18 mouse cellular contexts compared by ENCODE assay signal in the genomic region with DNA sequence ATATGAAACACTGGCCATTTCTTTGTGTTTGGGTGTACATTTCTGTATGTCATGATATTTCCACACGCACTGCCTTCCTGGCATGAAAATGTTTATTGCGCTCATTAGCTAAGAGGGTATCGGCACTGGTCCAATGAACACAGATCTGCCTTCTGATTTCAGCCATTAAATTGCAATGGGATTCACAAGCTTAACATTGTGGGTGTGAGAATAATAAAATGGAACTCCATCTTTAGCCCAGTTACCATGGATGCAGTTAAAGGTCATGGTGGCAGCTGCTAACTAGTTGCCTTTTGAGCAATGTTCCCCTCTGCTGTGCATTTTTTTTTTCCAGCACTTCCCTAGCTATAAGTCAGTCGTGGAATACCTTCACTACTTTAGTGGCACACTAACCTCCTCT.
A peak's percentile ranks its signal among the peaks of the same experiment; 100 is the strongest.
DNase-seq lines count a peak whose midpoint lies in the region; ATAC-seq lines count a peak whose summit lies in the region.
"Had no signal": no experiment of that assay in that cellular context is flagged by ENCODE, and none has a peak within 500 bp of the region (broad histone marks: within the 10 kb centered on the region; RNA-seq: fewer than 3 reads in every experiment).

No protein-coding gene starts in this region.

- no peaks in the 10 kb centered on the region for H3K36me3 ChIP-seq in forebrain, embryonic 13.5 days (ENCODE audit: poor library complexity, severe bottlenecking)
- no peaks in the 10 kb centered on the region for H3K36me3 ChIP-seq in forebrain, embryonic 10.5 days (replicated peaks)
- H3K36me3 ChIP-seq in hindbrain, embryonic 16.5 days (ENCODE audit: control insufficient read depth, insufficient read depth, low read length): no peaks in the 10 kb centered on the region
- H3K36me3 ChIP-seq in neural tube, embryonic 12.5 days: no peaks in the 10 kb centered on the region
- H3K36me3 ChIP-seq: lung, embryonic 15.5 days; stomach, embryonic 15.5 days had no signal

- WGBS in forebrain, embryonic 13.5 days: 45% methylated on average over 4 of the region's 4 CpGs
- 77% methylated on average over 4 of the region's 4 CpGs for WGBS in forebrain, embryonic 10.5 days
- WGBS in hindbrain, embryonic 16.5 days: 32% methylated on average over 4 of the region's 4 CpGs
- WGBS in neural tube, embryonic 12.5 days: 41% methylated on average over 4 of the region's 4 CpGs

- H3K4me3 ChIP-seq in forebrain, embryonic 13.5 days: no peak overlapping the region
- H3K4me3 ChIP-seq in forebrain, embryonic 10.5 days: no peak overlapping the region
- no peak overlapping the region for H3K4me3 ChIP-seq in hindbrain, embryonic 16.5 days (ENCODE audit: low read length)
- H3K4me3 ChIP-seq in neural tube, embryonic 12.5 days: no peak overlapping the region
- H3K4me3 ChIP-seq: gastrocnemius, adult 2 months; lung, embryonic 15.5 days; stomach, embryonic 15.5 days had no signal

- H3K9ac ChIP-seq in forebrain, embryonic 13.5 days: no peak overlapping the region
- no peak overlapping the region for H3K9ac ChIP-seq in hindbrain, embryonic 16.5 days (ENCODE audit: low read depth, low read length)
- no peak overlapping the region for H3K9ac ChIP-seq in neural tube, embryonic 12.5 days
- H3K9ac ChIP-seq: lung, embryonic 15.5 days; stomach, embryonic 15.5 days had no signal

- no peak for DNase-seq in forebrain, embryonic 10.5 days (ENCODE audit: extremely low spot score, low spot score)
- DNase-seq in fat pad, adult 2 months (ENCODE audit: extremely low read depth, low read depth, low spot score): peak; percentile 74
- DNase-seq in frontal cortex, postnatal 14 days (ENCODE audit: low spot score in 2 of 2): no peak
- no peak for DNase-seq in ovary, adult 18-20 months (ENCODE audit: low spot score)
- DNase-seq in urinary bladder, adult 18-20 months (ENCODE audit: low spot score in 2 of 2): no peak
- DNase-seq: adrenal gland, postnatal 10 days; gastrocnemius, adult 2 months; heart, postnatal 36 days; kidney, adult 11 months; kidney, postnatal 25 days; thymus, postnatal 4 days had no signal

- 0 out of 2 replicates have a peak overlapping the region, but pooled peaks have one; percentile 32 for H3K4me2 ChIP-seq in forebrain, embryonic 13.5 days
- peak overlapping the region; percentile 46 for H3K4me2 ChIP-seq in hindbrain, embryonic 16.5 days (ENCODE audit: low read length)
- peak overlapping the region; percentile 22; the same call in 1 of the 2 replicates for H3K4me2 ChIP-seq in neural tube, embryonic 12.5 days (replicated peaks)
- H3K4me2 ChIP-seq: heart, embryonic 11.5 days; liver, embryonic 11.5 days; stomach, embryonic 15.5 days had no signal

- no peak overlapping the region for H3K27ac ChIP-seq in forebrain, embryonic 13.5 days
- no peak overlapping the region for H3K27ac ChIP-seq in forebrain, embryonic 10.5 days
- no peak overlapping the region for H3K27ac ChIP-seq in hindbrain, embryonic 16.5 days (ENCODE audit: low read depth, low read length)
- no peak overlapping the region for H3K27ac ChIP-seq in neural tube, embryonic 12.5 days
- H3K27ac ChIP-seq: gastrocnemius, adult 2 months; lung, embryonic 15.5 days; stomach, embryonic 15.5 days had no signal

- H3K9me3 ChIP-seq in forebrain, embryonic 13.5 days (replicated peaks): no peaks in the 10 kb centered on the region
- H3K9me3 ChIP-seq in forebrain, embryonic 10.5 days: no peaks in the 10 kb centered on the region
- no peaks in the 10 kb centered on the region for H3K9me3 ChIP-seq in hindbrain, embryonic 16.5 days (ENCODE audit: control insufficient read depth, low read length)
- no peaks in the 10 kb centered on the region for H3K9me3 ChIP-seq in neural tube, embryonic 12.5 days
- H3K9me3 ChIP-seq: lung, embryonic 15.5 days; stomach, embryonic 15.5 days had no signal

- ATAC-seq in forebrain, embryonic 13.5 days: 0 out of 2 replicates have a peak, but pooled peaks have one; percentile 26
- ATAC-seq in hindbrain, embryonic 16.5 days: no peak
- peak; percentile 63 for ATAC-seq in neural tube, embryonic 12.5 days (ENCODE audit: low FRiP score, low read depth)

- no peaks in the 10 kb centered on the region for H3K27me3 ChIP-seq in forebrain, embryonic 13.5 days
- no peaks in the 10 kb centered on the region for H3K27me3 ChIP-seq in forebrain, embryonic 10.5 days (ENCODE audit: poor library complexity, severe bottlenecking)
- H3K27me3 ChIP-seq in hindbrain, embryonic 16.5 days (replicated peaks; ENCODE audit: control insufficient read depth, insufficient read depth, low read length): no peaks in the 10 kb centered on the region
- no peaks in the 10 kb centered on the region for H3K27me3 ChIP-seq in neural tube, embryonic 12.5 days (replicated peaks)
- H3K27me3 ChIP-seq: lung, embryonic 15.5 days; stomach, embryonic 15.5 days had no signal

- peaks cover 37% of the 10 kb centered on the region for H3K4me1 ChIP-seq in forebrain, embryonic 13.5 days
- peaks cover 12% of the 10 kb centered on the region for H3K4me1 ChIP-seq in forebrain, embryonic 10.5 days
- H3K4me1 ChIP-seq in hindbrain, embryonic 16.5 days (ENCODE audit: control insufficient read depth, insufficient read depth, low read depth, low read length): peaks cover 6% of the 10 kb centered on the region; the same call in 1 of the 2 replicates
- peaks cover 10% of the 10 kb centered on the region; the same call in 1 of the 2 replicates for H3K4me1 ChIP-seq in neural tube, embryonic 12.5 days
- H3K4me1 ChIP-seq: stomach, embryonic 15.5 days had no signal
